Mouse (Mus musculus): ENCODE data around the gene Ercc6. TPM values are rescaled to one million over a fixed set of nuclear protein-coding genes. Genes with fewer than 3 reads are reported as not detected.
A peak's percentile ranks its signal among the peaks of the same experiment; 100 is the strongest.

Ercc6 gene
- 29.1 and 31.3 TPM in 2 replicates for total RNA-seq (2017)

DNA sequence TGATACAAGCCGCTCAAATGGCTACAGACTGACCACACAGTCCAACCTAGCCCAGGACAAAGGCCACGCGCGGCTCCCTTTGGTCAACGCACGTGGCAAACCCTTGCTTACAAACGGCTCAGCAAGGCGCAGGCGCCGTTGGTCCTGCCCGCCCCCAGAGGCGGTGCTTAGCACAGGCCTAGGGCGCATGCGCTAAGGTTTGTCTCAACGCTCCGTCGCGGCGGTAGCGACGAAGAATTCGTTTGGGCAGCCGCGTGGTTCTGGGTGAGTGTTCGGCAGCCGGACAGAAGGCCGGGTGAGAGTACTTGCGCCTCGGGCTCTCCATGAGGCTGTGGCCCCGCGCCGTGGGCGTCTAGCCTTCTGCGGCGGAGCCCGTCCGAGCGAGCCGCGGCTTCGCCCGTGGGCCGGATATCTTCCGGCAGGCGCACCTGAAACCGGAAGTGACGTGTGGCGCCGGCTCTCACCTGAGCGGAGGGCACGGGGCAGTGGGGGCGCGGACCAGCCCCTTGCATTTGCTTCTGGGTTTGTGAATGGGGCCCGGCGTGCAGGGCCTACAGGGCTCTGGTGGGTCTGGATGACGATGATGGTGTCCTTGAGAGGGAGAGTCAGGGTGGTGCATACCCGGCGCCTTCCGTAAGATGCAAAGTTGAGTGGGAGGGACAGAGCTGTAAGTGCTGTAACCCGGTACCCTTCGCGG lies at the start of gene Ercc6:
Gene Ercc6, plus strand, starts transcription at position 186 of the 697 bp plus-strand sequence.
- ATAC-seq (replicated peaks in 1 of 2; ENCODE audit: insufficient read depth in 1 of 2, low FRiP score in 2 of 2, low TSS enrichment in 1 of 2, low read depth in 1 of 2, poor library complexity in 2 of 2, severe bottlenecking in 2 of 2) = peak; percentile 70 to 76

DNA sequence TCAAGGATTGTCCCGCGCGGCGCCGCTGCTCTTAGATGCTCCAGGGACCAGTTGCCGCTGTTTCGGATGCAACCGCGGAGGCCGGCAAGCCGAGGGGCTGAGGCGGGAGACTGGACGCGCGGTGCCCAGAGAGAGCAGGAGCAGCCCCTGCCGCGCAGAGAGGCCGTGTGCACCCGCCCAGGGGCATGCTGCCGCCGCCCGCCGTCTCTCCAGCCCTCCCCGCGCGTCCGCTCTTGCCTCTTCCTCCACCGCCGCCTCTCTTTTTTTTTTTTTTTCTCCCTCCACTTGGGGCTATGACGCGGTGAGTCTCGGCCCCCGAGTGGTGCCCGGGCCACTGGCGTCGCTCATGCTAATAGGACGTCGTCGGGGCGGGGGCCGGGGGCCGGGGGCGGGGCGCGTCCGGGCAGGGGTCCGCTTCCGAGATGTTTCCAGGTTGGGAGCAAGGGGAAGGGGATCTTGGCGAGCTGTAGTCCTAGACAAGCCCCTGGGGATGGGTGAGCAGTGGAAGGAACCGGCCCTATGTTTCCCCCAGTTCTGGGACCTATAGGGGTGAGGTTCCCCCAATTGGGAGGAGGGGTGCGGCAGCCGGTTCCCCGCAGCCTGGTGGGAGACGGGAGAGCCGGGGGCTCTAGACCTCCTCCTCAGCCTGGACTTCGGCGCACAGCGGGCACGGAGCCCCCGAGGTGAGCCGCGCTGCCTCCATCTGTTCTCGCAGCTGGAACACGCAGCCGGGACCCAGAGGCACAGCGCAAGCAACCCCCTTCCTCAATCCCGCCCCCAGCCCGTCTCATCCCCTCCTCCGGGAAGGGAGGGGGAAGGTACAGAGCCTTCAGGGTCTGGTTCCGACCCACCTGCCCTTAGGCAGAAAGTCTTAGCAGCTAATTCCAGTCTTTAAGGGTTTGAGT lies 48.5 kb upstream of the Ercc6 start, which contains the start of gene Slc18a3:
Gene Slc18a3, minus strand, starts transcription at position 250 of the 905 bp plus-strand sequence.
- ATAC-seq (replicated peaks in 1 of 2; ENCODE audit: insufficient read depth in 1 of 2, low FRiP score in 2 of 2, low TSS enrichment in 1 of 2, low read depth in 1 of 2, poor library complexity in 2 of 2, severe bottlenecking in 2 of 2) = peak in 1 of 2 experiments; percentile 33; a peak in 1 of 4 replicates

DNA sequence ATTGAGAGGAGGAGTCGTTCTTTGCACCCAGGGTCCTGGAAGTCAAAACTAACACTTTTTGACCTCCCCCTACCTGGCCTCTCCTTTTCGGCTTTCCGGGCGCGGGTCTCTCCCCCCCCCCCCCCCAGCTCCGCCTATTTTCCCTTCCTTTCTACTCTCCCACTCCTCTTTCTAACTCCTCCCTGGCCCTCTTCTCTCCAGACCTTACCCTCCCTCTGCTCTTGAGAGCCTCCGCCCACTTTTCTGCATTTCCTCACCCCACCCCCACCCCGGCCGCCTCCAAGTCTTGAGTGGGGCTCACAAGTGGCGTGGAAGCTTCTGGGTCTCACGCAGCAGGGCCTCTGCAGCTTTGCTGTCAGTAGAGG lies 47.8 kb upstream of the Ercc6 start:
- no peak for ATAC-seq (replicated peaks in 1 of 2; ENCODE audit: insufficient read depth in 1 of 2, low FRiP score in 2 of 2, low TSS enrichment in 1 of 2, low read depth in 1 of 2, poor library complexity in 2 of 2, severe bottlenecking in 2 of 2)

DNA sequence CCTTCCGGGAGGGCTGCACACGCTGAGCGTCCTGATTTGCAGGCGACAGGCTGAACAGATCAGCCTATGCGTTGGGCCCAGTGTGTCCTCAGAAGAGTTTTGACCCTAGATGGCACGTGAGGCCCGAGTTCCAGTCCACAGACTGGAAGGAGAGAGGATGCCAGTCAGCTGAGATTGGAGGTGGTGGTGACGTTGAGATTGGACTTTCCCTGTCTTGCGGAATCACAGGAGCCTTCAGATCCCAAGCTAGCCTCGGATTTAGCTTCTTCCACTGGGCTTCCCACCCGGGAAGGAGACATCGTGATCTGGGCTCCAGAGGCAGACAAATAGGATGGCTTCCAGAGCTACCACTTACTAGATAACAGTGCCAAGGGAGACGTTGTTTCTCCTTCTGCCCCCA lies 47.4 kb upstream of the Ercc6 start, which contains the start of gene Chat:
Gene Chat, minus strand, starts transcription at position 101 of the 400 bp plus-strand sequence.
- no peak for ATAC-seq (replicated peaks in 1 of 2; ENCODE audit: insufficient read depth in 1 of 2, low FRiP score in 2 of 2, low TSS enrichment in 1 of 2, low read depth in 1 of 2, poor library complexity in 2 of 2, severe bottlenecking in 2 of 2)

DNA sequence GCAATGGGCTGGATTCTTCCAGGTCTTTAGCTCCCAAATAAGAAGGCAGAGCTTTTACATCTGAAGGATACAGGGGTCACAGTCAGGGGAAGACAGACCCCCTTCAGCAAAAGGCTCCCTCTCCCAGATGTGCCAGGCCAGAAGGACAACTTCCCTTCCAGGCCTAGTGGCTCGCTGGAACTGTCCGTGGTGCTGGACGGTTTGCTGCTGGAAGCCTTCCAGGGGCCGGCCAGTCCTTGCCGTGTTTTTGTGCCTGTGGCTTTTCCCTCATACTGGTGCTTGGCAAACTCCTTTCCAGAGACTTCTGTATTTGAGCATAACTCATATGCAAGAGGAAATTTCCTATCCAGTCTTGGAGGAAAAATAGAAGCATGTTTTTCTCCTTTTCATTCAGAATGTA lies 45.7 kb upstream of the Ercc6 start:
- no peak for ATAC-seq (replicated peaks in 1 of 2; ENCODE audit: insufficient read depth in 1 of 2, low FRiP score in 2 of 2, low TSS enrichment in 1 of 2, low read depth in 1 of 2, poor library complexity in 2 of 2, severe bottlenecking in 2 of 2)

DNA sequence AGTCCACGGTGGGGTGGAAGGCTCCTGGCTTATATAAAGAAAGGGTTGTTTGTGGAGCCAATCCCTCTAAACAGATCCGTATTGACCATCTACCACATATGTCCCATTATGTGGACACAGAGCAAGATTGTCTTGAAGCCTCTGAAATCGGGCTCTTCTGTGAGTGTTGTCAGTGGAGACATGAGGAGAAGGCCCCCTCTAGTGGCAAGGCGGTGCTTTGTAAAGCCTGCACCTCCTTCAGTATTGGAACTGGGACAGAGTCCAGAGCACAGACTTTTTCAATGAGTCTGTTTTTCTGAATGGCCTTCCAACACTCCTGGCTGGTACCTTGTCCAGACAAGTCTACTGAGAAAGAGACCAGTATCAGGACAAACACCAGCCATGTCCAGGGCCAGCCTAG lies 40.3 kb upstream of the Ercc6 start:
- peak; percentile 72 to 76; a peak in 3 of 4 replicates for ATAC-seq (replicated peaks in 1 of 2; ENCODE audit: insufficient read depth in 1 of 2, low FRiP score in 2 of 2, low TSS enrichment in 1 of 2, low read depth in 1 of 2, poor library complexity in 2 of 2, severe bottlenecking in 2 of 2)

DNA sequence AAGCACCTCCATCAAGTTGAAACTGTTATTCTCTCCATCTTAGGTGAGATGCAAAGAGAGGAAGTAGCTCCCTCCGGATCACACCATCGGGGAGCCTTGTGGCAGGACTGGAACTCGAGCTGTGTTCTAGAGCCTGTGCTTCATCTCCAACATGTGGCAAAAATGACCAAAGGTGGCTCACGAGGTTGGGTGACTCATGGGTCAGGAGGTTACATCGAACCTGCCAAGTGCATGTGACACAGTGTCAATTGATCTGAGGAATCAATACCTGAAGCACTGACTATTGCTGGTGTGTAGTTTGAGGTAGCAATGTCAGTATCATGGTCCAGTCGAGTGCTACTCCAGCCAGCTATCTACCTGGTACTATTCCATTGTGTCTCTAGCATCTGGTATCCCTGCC lies 36.8 kb upstream of the Ercc6 start:
- ATAC-seq (replicated peaks in 1 of 2; ENCODE audit: insufficient read depth in 1 of 2, low FRiP score in 2 of 2, low TSS enrichment in 1 of 2, low read depth in 1 of 2, poor library complexity in 2 of 2, severe bottlenecking in 2 of 2) = no peak

DNA sequence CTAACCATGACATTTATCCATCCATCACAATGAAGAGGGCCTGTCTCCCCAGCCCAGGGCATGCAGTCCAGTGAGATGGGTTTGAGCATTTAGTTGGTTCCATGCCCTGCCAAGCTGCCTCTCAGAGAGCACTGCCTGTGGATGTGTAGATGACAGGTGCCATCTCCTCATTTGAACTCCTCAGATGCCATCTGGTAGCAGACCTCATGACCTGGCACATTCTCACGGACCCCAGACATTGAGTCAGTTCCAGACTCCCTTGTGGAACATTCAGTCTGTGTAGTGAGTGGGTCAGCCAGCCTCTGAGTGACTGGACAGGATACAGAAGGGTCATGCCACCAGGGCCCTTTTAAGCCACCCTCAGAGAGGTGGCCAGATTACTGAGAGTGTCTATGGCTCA lies 35.7 kb upstream of the Ercc6 start:
- ATAC-seq (replicated peaks in 1 of 2; ENCODE audit: insufficient read depth in 1 of 2, low FRiP score in 2 of 2, low TSS enrichment in 1 of 2, low read depth in 1 of 2, poor library complexity in 2 of 2, severe bottlenecking in 2 of 2) = no peak

DNA sequence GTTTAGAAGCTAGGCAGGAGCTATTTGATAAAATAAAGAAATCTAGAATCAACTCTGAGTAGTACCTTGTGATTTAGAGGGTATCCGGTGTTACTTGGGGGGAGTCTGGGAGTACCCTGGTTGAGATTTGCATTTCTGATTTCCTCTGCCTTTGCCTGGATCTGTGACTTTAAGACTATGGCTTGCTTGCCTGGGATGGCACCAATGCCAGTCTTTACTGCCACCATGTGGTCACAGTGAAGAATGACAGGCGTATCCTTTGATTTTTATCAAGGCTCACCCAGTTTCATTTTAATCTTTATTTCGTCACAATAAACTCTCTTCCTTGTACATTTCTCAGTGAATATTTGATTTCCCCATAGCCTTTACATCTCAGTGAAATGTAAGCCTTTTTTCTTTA lies 31.3 kb upstream of the Ercc6 start:
- peak; percentile 46 to 74; a peak in 2 of 4 replicates for ATAC-seq (replicated peaks in 1 of 2; ENCODE audit: insufficient read depth in 1 of 2, low FRiP score in 2 of 2, low TSS enrichment in 1 of 2, low read depth in 1 of 2, poor library complexity in 2 of 2, severe bottlenecking in 2 of 2)

DNA sequence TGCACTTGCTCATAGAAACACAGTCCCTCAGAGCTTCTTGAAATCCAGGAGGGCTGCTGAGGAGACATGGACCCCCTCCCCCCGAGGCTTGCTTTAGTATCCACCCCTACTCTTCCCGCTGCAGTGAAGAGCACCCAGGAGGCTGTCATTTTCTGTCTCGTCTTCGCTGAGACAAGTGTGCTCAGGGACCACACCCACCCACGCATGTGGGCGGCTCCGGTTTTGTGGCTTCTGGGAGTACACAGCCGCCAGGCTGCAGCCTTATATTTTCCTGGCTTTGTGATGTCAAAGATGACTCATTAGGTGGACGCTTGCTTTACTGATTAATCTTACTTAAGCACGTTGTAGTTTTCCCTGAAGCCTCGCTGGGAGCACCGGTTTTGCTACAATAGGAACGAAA lies 20.8 kb upstream of the Ercc6 start:
- peak in 1 of 2 experiments; percentile 21; a peak in 1 of 4 replicates for ATAC-seq (replicated peaks in 1 of 2; ENCODE audit: insufficient read depth in 1 of 2, low FRiP score in 2 of 2, low TSS enrichment in 1 of 2, low read depth in 1 of 2, poor library complexity in 2 of 2, severe bottlenecking in 2 of 2)

DNA sequence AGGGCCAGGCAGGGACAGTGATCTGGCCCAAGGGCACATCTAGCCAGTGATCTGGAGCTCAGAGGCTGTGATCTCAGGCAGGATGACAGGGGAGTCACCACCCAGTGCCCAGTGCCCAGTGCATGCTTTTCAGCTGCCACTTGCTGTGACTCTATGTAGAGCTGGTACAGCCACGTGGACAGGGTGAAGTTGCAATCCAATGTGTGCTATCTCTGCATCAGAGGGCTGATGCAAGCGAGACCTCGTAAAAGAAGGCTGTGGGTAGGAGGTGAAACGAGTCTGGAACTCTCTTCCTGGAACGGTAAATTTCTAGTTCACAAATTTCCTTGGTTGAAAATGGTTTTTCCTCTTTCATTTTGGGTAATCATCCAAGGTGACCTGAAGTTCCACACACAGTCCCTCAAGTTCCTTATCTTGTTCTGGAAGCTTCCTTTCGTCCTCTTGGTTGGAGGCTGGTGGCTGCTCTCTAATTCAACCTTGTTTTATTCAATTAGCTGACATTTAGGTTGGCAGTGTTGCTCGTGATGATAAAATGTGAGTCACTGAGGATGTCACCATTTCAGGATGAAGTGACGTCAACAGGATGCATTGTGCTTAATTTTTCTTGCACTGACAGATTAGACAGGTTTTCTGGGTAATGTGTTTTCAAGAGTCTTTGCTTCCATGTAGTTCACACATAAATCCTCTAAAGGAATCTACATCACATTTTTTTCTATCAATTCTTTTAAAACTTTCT lies 17.0 kb upstream of the Ercc6 start:
- ATAC-seq (replicated peaks in 1 of 2; ENCODE audit: insufficient read depth in 1 of 2, low FRiP score in 2 of 2, low TSS enrichment in 1 of 2, low read depth in 1 of 2, poor library complexity in 2 of 2, severe bottlenecking in 2 of 2) = no peak

DNA sequence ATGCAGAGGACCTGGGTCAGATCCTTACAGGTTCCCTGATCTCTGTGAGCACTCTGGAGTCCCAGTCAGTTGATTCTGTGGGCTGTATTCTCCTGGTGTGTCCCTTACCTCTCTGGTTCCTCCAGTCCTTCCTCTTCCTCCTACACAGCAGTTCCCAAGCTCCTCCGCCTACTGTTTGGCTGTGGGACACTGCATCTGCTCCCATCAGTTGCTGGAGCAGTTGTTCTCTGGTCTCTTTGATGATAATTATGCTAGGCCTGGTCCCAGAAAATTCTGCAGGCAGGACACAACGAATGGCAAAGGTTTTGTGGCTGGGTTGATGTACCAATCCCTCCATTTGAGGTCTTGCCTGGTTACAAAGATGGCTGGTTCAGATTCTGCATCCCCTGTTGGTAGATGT lies 12.0 kb upstream of the Ercc6 start:
- no peak for ATAC-seq (replicated peaks in 1 of 2; ENCODE audit: insufficient read depth in 1 of 2, low FRiP score in 2 of 2, low TSS enrichment in 1 of 2, low read depth in 1 of 2, poor library complexity in 2 of 2, severe bottlenecking in 2 of 2)

DNA sequence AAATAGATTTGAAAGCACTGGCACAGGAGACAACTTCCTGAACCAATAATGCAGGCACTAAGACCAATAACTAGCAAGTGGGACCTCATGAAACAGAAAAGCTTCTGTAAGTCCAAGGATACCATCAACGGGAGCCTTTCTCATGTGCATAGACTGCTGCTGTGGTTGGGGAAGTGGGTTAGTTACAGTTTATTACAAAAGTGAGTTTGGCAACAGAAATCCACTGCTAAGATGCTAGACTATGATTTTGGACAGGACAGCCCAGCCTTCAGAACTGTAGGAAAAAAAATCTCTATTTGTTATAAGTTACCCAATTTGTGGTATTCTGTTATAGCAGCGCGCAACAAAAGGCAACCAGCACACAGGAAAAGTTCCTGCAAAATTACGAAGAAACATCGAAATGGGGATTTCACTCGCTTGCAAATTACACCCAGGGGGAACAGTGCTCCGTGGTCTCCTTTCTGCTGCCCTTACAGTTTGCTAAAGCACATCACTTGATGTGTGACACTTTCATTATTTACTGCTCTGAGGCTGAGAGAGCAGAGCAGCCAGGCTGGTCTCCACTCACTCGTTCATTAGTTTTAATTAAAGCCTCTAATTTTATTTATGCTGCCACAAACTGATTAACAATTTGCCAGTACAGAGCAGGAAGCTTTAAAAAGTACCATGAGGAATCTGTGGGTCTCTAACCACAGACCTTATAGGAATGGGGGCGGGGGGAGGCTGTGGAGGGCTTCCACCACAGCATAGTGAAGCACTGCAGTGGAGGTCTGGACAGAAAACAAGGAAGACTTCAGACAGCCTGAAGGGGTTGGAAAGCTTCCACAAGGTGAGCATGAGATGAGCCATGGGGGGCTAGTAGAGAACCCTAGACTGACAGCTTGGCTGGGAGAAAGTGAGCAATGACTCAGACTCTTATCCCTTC lies 10.3 kb upstream of the Ercc6 start:
- peak; percentile 21 to 32; a peak in 1 of 4 replicates for ATAC-seq (replicated peaks in 1 of 2; ENCODE audit: insufficient read depth in 1 of 2, low FRiP score in 2 of 2, low TSS enrichment in 1 of 2, low read depth in 1 of 2, poor library complexity in 2 of 2, severe bottlenecking in 2 of 2)

DNA sequence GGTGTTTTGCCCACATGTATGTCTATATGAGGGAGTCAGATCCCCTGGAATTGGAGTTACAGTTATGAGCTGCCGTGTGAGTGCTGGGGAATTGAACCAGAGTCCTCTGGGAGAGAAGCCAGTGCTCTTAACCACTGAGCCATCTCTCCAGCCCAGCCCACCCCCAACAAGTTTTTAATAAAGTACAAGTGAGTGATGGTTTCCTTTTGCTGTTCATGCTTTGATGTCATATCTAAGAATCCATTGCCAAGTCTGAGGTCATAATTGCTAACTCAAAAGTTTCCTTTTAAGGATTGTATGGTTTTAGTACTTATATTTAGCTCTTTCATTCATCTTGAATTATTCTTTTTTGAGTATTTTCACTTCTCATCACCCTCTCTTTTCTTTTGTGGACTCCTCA lies 9.4 kb upstream of the Ercc6 start:
- no peak for ATAC-seq (replicated peaks in 1 of 2; ENCODE audit: insufficient read depth in 1 of 2, low FRiP score in 2 of 2, low TSS enrichment in 1 of 2, low read depth in 1 of 2, poor library complexity in 2 of 2, severe bottlenecking in 2 of 2)

DNA sequence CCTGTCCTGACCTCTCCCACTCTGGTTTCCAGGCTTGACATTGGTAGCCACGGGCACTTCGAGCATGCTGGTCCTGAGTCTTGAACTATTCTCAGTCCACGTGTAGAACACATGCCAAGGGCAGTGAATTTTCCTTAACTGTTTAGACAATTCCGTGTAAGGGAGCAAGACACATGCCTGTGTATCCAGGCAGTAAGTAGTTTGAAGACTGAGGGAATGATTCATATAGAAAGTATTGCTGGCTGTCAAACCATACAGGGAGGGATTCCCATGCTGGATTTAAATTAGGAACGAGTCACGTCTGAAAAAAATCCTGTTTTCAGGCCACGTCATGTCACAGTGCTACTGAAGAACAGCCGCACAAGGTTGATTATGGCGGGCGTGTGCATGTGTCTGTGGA lies 7.0 kb upstream of the Ercc6 start:
- no peak for ATAC-seq (replicated peaks in 1 of 2; ENCODE audit: insufficient read depth in 1 of 2, low FRiP score in 2 of 2, low TSS enrichment in 1 of 2, low read depth in 1 of 2, poor library complexity in 2 of 2, severe bottlenecking in 2 of 2)

DNA sequence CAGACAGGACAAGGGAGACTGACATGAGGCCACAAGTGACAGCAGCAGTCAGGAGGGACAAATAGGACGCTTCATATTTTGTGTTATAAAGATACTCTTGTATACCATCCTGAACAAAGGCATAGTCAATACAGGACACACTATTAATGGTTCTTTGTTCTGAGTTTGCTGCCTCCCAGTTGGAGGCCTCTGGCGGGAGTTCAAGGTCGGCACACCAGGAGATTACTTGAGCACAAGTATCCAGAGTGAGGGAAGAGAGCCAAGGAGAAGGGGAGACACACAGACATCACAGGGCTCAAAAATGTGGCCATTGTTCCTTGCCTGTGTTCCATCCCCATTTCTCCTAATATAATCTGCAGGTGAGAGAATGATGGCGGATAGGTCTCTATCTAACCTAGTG lies 6.1 kb upstream of the Ercc6 start:
- ATAC-seq (replicated peaks in 1 of 2; ENCODE audit: insufficient read depth in 1 of 2, low FRiP score in 2 of 2, low TSS enrichment in 1 of 2, low read depth in 1 of 2, poor library complexity in 2 of 2, severe bottlenecking in 2 of 2) = no peak

Data from hematopoietic stem cell, adult 5-6 weeks (primary cell).